Mouse (Mus musculus) MEL (cell line): ENCODE data around the gene Prkce. TPM values are rescaled to one million over a fixed set of nuclear protein-coding genes. Genes with fewer than 3 reads are reported as not detected.
A peak's percentile ranks its signal among the peaks of the same experiment; 100 is the strongest.

Source experiments
- DNase-seq: peaks from one replicate; pipeline ENCODE4 v3.0.0; 2011; ENCODE audit warnings: low read depth, low spot score
- H3K27ac ChIP-seq: 2 replicates; pipeline ENCODE4 v1.5.1; 2012; ENCODE audit warnings: low read depth, mild to moderate bottlenecking, control low read depth, low read length, moderate library complexity; ENCODE audit not compliant: control insufficient read depth
- H3K27me3 ChIP-seq, 2 experiments: fragments of 150-350 bp in 1 of 2; sonication (generic) in 1 of 2; 2 replicates each; pipeline ENCODE4 v1.6.1; 2012; ENCODE audit warnings: low read length in 2 of 2, mild to moderate bottlenecking in 2 of 2, improper control_type of control experiment in 1 of 2, moderate library complexity in 1 of 2; ENCODE audit not compliant: insufficient read depth in 2 of 2, control insufficient read depth in 1 of 2
- H3K36me3 ChIP-seq, 2 experiments: 2 replicates each; pipeline ENCODE4 v1.6.1; 2012 to 2014; ENCODE audit warnings: low read length in 2 of 2, improper control_type of control experiment in 1 of 2, inconsistent platforms in 1 of 2, mild to moderate bottlenecking in 1 of 2; ENCODE audit not compliant: insufficient read depth in 2 of 2, control insufficient read depth in 1 of 2
- H3K4me1 ChIP-seq, 2 experiments: fragments of 150-350 bp in 1 of 2; sonication (generic) in 1 of 2; 2 replicates each; pipeline ENCODE4 v1.6.1; 2012; ENCODE audit warnings: low read length in 2 of 2, improper control_type of control experiment in 1 of 2, mild to moderate bottlenecking in 1 of 2; ENCODE audit not compliant: insufficient read depth in 2 of 2, control insufficient read depth in 1 of 2
- H3K4me3 ChIP-seq, 2 experiments: fragments of 150-350 bp in 1 of 2; sonication (generic) in 1 of 2; 2 replicates each; pipeline ENCODE4 v1.5.1; 2012; ENCODE audit warnings: low read depth in 2 of 2, low read length in 2 of 2, mild to moderate bottlenecking in 2 of 2, moderate library complexity in 2 of 2, control low read depth in 1 of 2, improper control_type of control experiment in 1 of 2; ENCODE audit not compliant: control insufficient read depth in 1 of 2, insufficient read depth in 1 of 2
- H3K79me2 ChIP-seq: 2 replicates; pipeline ENCODE4 v1.6.1; 2012; ENCODE audit warnings: mild to moderate bottlenecking, low read length, moderate library complexity; ENCODE audit not compliant: control insufficient read depth, poor library complexity, insufficient read depth
- H3K9ac ChIP-seq: 2 replicates; pipeline ENCODE4 v1.6.1; 2012; ENCODE audit warnings: low read depth, mild to moderate bottlenecking, control low read depth, low read length, moderate library complexity; ENCODE audit not compliant: control insufficient read depth, poor library complexity, severe bottlenecking
- H3K9me3 ChIP-seq: fragments of 150-350 bp; sonication (generic); replicated peaks from 2 replicates; pipeline ENCODE4 v1.6.1; 2012; ENCODE audit warnings: mild to moderate bottlenecking, low read length, improper control_type of control experiment, moderate library complexity; ENCODE audit not compliant: insufficient read depth
- BHLHE40 ChIP-seq: IDR thresholded peaks from 2 replicates; pipeline ENCODE4 v1.6.1; 2012; ENCODE audit warnings: low read depth, mild to moderate bottlenecking, inconsistent platforms, low read length, improper control_type of control experiment, borderline replicate concordance
- CHD1 ChIP-seq: IDR thresholded peaks from 2 replicates; pipeline ENCODE4 v1.6.1; 2012; ENCODE audit warnings: low read depth, mild to moderate bottlenecking, inconsistent platforms, low read length, improper control_type of control experiment
- CHD2 ChIP-seq: IDR thresholded peaks from 2 replicates; pipeline ENCODE4 v1.6.1; 2011; ENCODE audit warnings: low read length, improper control_type of control experiment
- CTCF ChIP-seq, 3 experiments: IDR thresholded peaks in 2 of 3; conservative IDR thresholded peaks in 1 of 3; 2 replicates each; pipeline ENCODE4 v1.5.1; 2011 to 2012; ENCODE audit warnings: low read length in 3 of 3, low read depth in 2 of 3, mild to moderate bottlenecking in 2 of 3, improper control_type of control experiment in 1 of 3, inconsistent platforms in 1 of 3, mixed read lengths in 1 of 3, moderate library complexity in 1 of 3; ENCODE audit not compliant: control insufficient read depth in 1 of 3, insufficient read depth in 1 of 3, poor library complexity in 1 of 3, severe bottlenecking in 1 of 3
- E2F4 ChIP-seq: IDR thresholded peaks from 2 replicates; pipeline ENCODE4 v1.6.1; 2011; ENCODE audit warnings: low read depth, low read length, improper control_type of control experiment, borderline replicate concordance
- GATA1 ChIP-seq: IDR thresholded peaks from 2 replicates; pipeline ENCODE4 v1.6.1; 2011; ENCODE audit warnings: low read depth, low read length, improper control_type of control experiment
- HCFC1 ChIP-seq: IDR thresholded peaks from 2 replicates; pipeline ENCODE4 v1.6.1; 2012; ENCODE audit warnings: low read depth, mild to moderate bottlenecking, inconsistent platforms, low read length, improper control_type of control experiment, moderate library complexity
- JUND ChIP-seq: IDR thresholded peaks from 2 replicates; pipeline ENCODE4 v1.6.1; 2011; ENCODE audit warnings: low read depth, mild to moderate bottlenecking, improper control_type of control experiment, low read length
- KAT2A ChIP-seq: conservative IDR thresholded peaks from 2 replicates; pipeline ENCODE4 v1.6.1; 2012; ENCODE audit warnings: low read depth, low read length, improper control_type of control experiment, inconsistent platforms
- MAFK ChIP-seq: IDR thresholded peaks from 2 replicates; pipeline ENCODE4 v1.6.1; 2011; ENCODE audit warnings: low read depth, mild to moderate bottlenecking, low read length, improper control_type of control experiment, borderline replicate concordance
- MAX ChIP-seq: IDR thresholded peaks from 2 replicates; pipeline ENCODE4 v1.6.1; 2011; ENCODE audit warnings: low read length, improper control_type of control experiment
- MEF2A ChIP-seq: IDR thresholded peaks from 2 replicates; pipeline ENCODE4 v1.6.1; 2014; ENCODE audit warnings: low read depth, mild to moderate bottlenecking, inconsistent platforms, low read length, improper control_type of control experiment; ENCODE audit not compliant: poor library complexity, insufficient replicate concordance, severe bottlenecking; ENCODE audit errors: extremely low read depth
- MXI1 ChIP-seq: IDR thresholded peaks from 2 replicates; pipeline ENCODE4 v1.6.1; 2011; ENCODE audit warnings: mild to moderate bottlenecking, low read depth, low read length, improper control_type of control experiment
- MYB ChIP-seq: IDR thresholded peaks from 2 replicates; pipeline ENCODE4 v1.6.1; 2011; ENCODE audit warnings: mild to moderate bottlenecking, low read depth, low read length, improper control_type of control experiment
- MYC ChIP-seq: IDR thresholded peaks from 2 replicates; pipeline ENCODE4 v1.6.1; 2011; ENCODE audit warnings: low read depth, mild to moderate bottlenecking, low read length, improper control_type of control experiment, moderate library complexity
- POLR2A ChIP-seq, 2 experiments: IDR thresholded peaks; 2 replicates each; pipeline ENCODE4 v1.6.1; 2011 to 2012; ENCODE audit warnings: low read length in 2 of 2, mild to moderate bottlenecking in 2 of 2, control low read depth in 1 of 2, improper control_type of control experiment in 1 of 2, low read depth in 1 of 2, moderate library complexity in 1 of 2; ENCODE audit not compliant: control insufficient read depth in 1 of 2, insufficient read depth in 1 of 2, poor library complexity in 1 of 2
- POLR2AphosphoS2 ChIP-seq: IDR thresholded peaks from 2 replicates; pipeline ENCODE4 v1.6.1; 2011; ENCODE audit warnings: low read length, improper control_type of control experiment
- POLR2AphosphoS5 ChIP-seq: IDR thresholded peaks from 2 replicates; pipeline ENCODE4 v1.6.1; 2012; ENCODE audit warnings: low read depth, borderline replicate concordance, mild to moderate bottlenecking, inconsistent platforms, low read length, moderate library complexity, mixed read lengths
- RAD21 ChIP-seq: IDR thresholded peaks from 2 replicates; pipeline ENCODE4 v1.6.1; 2011; ENCODE audit warnings: mild to moderate bottlenecking, low read depth, low read length, improper control_type of control experiment
- RCOR1 ChIP-seq: IDR thresholded peaks from 2 replicates; pipeline ENCODE4 v1.6.1; 2012; ENCODE audit warnings: low read depth, mild to moderate bottlenecking, inconsistent platforms, low read length, improper control_type of control experiment
- SMC3 ChIP-seq: IDR thresholded peaks from 2 replicates; pipeline ENCODE4 v1.6.1; 2011; ENCODE audit warnings: low read depth, low read length, improper control_type of control experiment
- UBTF ChIP-seq: IDR thresholded peaks from 2 replicates; pipeline ENCODE4 v1.6.1; 2012; ENCODE audit warnings: low read depth, mild to moderate bottlenecking, inconsistent platforms, low read length, improper control_type of control experiment, moderate library complexity, borderline replicate concordance; ENCODE audit not compliant: insufficient read depth
- USF2 ChIP-seq, 2 experiments: IDR thresholded peaks; 2 replicates each; pipeline ENCODE4 v1.6.1; 2011 to 2012; ENCODE audit warnings: improper control_type of control experiment in 2 of 2, low read length in 2 of 2, borderline replicate concordance in 1 of 2, inconsistent platforms in 1 of 2, low read depth in 1 of 2, mild to moderate bottlenecking in 1 of 2; ENCODE audit not compliant: insufficient read depth in 1 of 2
- ZC3H11A ChIP-seq: IDR thresholded peaks from 2 replicates; pipeline ENCODE4 v1.6.1; 2012; ENCODE audit warnings: low read depth, mild to moderate bottlenecking, inconsistent platforms, low read length, improper control_type of control experiment
- ZKSCAN1 ChIP-seq: IDR thresholded peaks from 2 replicates; pipeline ENCODE4 v1.6.1; 2012; ENCODE audit warnings: low read depth, mild to moderate bottlenecking, inconsistent platforms, low read length, improper control_type of control experiment, moderate library complexity
- ZMIZ1 ChIP-seq: IDR thresholded peaks from 2 replicates; pipeline ENCODE4 v1.6.1; 2012; ENCODE audit warnings: low read depth, mild to moderate bottlenecking, inconsistent platforms, low read length, improper control_type of control experiment, moderate library complexity
- polyA plus RNA-seq, 2 experiments: library from polyadenylated mRNA; stranded (reverse) in 1 of 2; unstranded in 1 of 2; fragments of >175 nt in 1 of 2; fragments of >200 nt in 1 of 2; gene quantifications; 2 replicates each; pipeline versions ENCODE4 v1.2.1 to v1.2.4; 2012; ENCODE audit warnings: low replicate concordance in 2 of 2, low read depth in 1 of 2; ENCODE audit not compliant: insufficient read length in 2 of 2, insufficient read depth in 1 of 2, missing spikeins in 1 of 2
- total RNA-seq: library from RNA; depleted of rRNA; stranded (reverse); fragments of 300-350 nt; gene quantifications from 2 replicates; pipeline ENCODE4 v1.2.3, GENCODE M21; 2012

Gene Prkce
- total and polyA plus RNA-seq, 3 experiments: 3.0 to 5.3 TPM; not detected in 1

GRCm38 (mm10) chr17:86293247-86293744 is 125.7 kb downstream of the Prkce start (continued):
- TF ChIP-seq SMC3 (peak; percentile 66), MAX (0 out of 2 replicates have a peak, but pooled peaks have one; percentile 24), RAD21 (peak; percentile 33), CTCF (IDR thresholded peaks at IDR 0.05 in 2 of 3, conservative IDR thresholded peaks at IDR 0.05 in 1 of 3; ENCODE audit: control insufficient read depth in 1 of 3, insufficient read depth in 1 of 3, low read depth in 2 of 3, low read length in 3 of 3, poor library complexity in 1 of 3, severe bottlenecking in 1 of 3) (peak; percentile 56 to 62 (median 56)), USF2 (IDR thresholded peaks at IDR 0.05; ENCODE audit: borderline replicate concordance in 1 of 2, insufficient read depth in 1 of 2, low read depth in 1 of 2, low read length in 2 of 2) (no peak)

- H3K4me1 ChIP-seq: peaks cover 21 to 32% of the 10 kb centered on the region in 2 experiments
- H3K4me3 ChIP-seq: no peak overlapping the region
- H3K27me3 ChIP-seq: no peaks in the 10 kb centered on the region
- TF ChIP-seq MXI1 (peak; percentile 50), MAFK (no peak)
- TF ChIP-seq, all 39 proteins: peak for 1
- Histone ChIP-seq H3K9me3 (no peaks in the 10 kb centered on the region), H3K79me2 (no peaks in the 10 kb centered on the region), H3K27ac (no peak overlapping the region), H3K36me3 (peaks cover 0 to 28% of the 10 kb centered on the region in 2 experiments; a peak in 2 of 4 replicates), H3K9ac (no peak overlapping the region)
- DNase-seq: no peak
These were observed 132.0 kb downstream of the Prkce start for GRCm38 (mm10) chr17:86299576-86299975.

GRCm38 (mm10) chr17:86300774-86301595 is 133.4 kb downstream of the Prkce start:
- peak overlapping the region; percentile 48 to 52 for H3K4me3 ChIP-seq
- H3K4me1 ChIP-seq: peaks cover 20 to 33% of the 10 kb centered on the region in 2 experiments
- H3K9ac ChIP-seq: peak overlapping the region; percentile 58
- H3K36me3 ChIP-seq: peaks cover 0 to 28% of the 10 kb centered on the region in 2 experiments; a peak in 2 of 4 replicates
- DNase-seq: peak; percentile 97
- H3K27me3 ChIP-seq: no peaks in the 10 kb centered on the region
- peak overlapping the region; percentile 88 for H3K27ac ChIP-seq
- no peaks in the 10 kb centered on the region for H3K9me3 ChIP-seq
- H3K79me2 ChIP-seq: no peaks in the 10 kb centered on the region
- TF ChIP-seq CHD1 (no peak), JUND (no peak), ZC3H11A (no peak), E2F4 (no peak), MXI1 (peak; percentile 64), KAT2A (no peak), POLR2AphosphoS5 (no peak), MAX (no peak), BHLHE40 (no peak), RCOR1 (no peak; the same call in 1 of the 2 replicates), POLR2A (IDR thresholded peaks at IDR 0.05; ENCODE audit: control insufficient read depth in 1 of 2, insufficient read depth in 1 of 2, low read depth in 1 of 2, low read length in 2 of 2, poor library complexity in 1 of 2) (peak; percentile 45 to 67), HCFC1 (peak; percentile 46; the same call in 1 of the 2 replicates), ZKSCAN1 (no peak), SMC3 (0 out of 2 replicates have a peak, but pooled peaks have one; percentile 9), CHD2 (no peak), MEF2A (no peak), UBTF (peak; percentile 55; the same call in 1 of the 2 replicates), GATA1 (peak; percentile 94), MYB (no peak), MYC (0 out of 2 replicates have a peak, but pooled peaks have one; percentile 18), POLR2AphosphoS2 (no peak), ZMIZ1 (no peak)
